Mouse (Mus musculus) yolk sac, embryonic 10.5 days (tissue): Measurements from ENCODE around the gene Myh14.
"Not testable (repeated sequence)": the region's sequence is repeated elsewhere in the genome, so short reads cannot be mapped to it uniquely, and the experiment has no call there.

Experiments
- DNase-seq: peaks from one replicate; pipeline ENCODE4 v3.0.0-alpha.2; 2017; ENCODE audit warnings: low spot score

Myh14 gene

GRCm38 (mm10) chr7:44670803-44671202, at the start of gene Myh14:
TSS of gene Myh14 (minus strand) at chr7:44670843.
- DNase-seq, result peak; percentile 90

- DNase-seq, result no peak
Measured at GRCm38 (mm10) chr7:44709881-44710280, 39.2 kb upstream of the Myh14 start.

DNA sequence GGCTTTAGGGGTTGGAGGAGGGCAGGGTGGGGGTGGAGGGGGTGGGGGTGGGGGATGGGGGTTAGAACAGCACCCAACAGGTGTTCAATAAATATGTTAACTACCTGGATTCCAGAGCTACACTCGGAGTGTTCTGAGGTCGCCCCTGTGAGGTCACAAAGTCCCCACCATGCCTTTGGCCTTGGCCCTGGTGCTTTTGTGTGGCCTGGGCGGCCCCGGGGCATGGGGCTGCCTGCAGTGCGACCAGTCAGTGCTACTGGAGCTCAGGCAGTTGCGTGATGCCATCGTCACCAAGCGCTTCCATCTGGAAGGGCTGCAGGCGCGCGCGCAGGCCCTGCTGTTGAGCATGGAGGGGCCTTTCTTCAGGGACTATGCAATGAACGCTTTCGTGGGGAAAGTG, 37.9 kb upstream of the Myh14 start, which contains the start of gene Izumo2:
Gene Izumo2, plus strand, starts transcription at position 169 of the 400 bp plus-strand sequence.
- DNase-seq, result no peak

GRCm38 (mm10) chr7:44708093-44708492, 37.5 kb upstream of the Myh14 start:
- DNase-seq, result not testable (repeated sequence)

DNA sequence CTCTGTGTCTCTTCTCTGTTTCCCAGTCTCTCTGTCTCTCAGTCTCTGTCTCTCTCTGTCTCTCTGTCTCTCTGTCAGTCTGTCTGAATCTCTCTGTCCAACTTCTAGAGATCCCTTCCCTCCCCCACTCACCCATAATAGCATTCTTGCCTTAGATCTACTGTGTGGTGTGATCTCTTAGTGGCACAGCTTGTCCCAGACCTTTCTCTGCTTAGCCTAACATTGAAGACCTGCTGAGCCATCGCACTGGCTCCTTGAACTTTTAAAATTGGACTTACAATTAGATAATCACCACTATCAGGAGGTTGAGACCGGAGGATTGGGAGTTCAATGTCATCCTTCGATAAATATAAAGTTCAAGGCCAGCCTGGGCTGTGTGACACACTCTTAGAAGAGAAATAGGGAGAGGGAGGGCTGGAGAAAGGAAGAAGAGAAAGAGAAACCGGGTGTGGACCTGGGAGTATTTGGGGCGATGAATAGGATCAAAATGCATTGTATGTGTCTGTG, 36.6 kb upstream of the Myh14 start:
- DNase-seq, result no peak

GRCm38 (mm10) chr7:44706322-44706721, 35.7 kb upstream of the Myh14 start:
- no peak for DNase-seq

- DNase-seq, result no peak
Measured at GRCm38 (mm10) chr7:44705086-44705485, 34.4 kb upstream of the Myh14 start.

DNA sequence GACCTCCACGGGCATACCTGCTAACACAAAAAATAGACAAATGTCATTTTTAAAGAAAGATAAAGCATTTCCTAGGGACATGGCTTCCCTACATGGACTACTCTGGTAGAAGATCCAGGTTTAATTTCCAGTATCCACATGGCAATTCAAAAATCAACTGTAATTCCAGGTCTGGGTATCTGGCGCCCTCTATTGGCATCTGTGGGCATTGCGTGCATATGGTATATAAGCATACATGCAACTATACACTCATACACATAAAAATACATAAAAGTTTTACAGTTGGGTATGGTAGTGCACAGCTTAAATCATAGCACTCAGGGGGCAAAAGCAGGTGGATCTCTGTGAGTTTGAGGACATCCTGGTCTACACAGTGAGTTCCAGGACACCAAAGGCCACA, 33.7 kb upstream of the Myh14 start:
- no peak for DNase-seq

GRCm38 (mm10) chr7:44702985-44703384, 32.3 kb upstream of the Myh14 start:
- DNase-seq, result no peak

GRCm38 (mm10) chr7:44701921-44702320, 31.3 kb upstream of the Myh14 start:
- DNase-seq, result peak; percentile 16

GRCm38 (mm10) chr7:44697980-44698379, 27.3 kb upstream of the Myh14 start:
- DNase-seq, result no peak

DNA sequence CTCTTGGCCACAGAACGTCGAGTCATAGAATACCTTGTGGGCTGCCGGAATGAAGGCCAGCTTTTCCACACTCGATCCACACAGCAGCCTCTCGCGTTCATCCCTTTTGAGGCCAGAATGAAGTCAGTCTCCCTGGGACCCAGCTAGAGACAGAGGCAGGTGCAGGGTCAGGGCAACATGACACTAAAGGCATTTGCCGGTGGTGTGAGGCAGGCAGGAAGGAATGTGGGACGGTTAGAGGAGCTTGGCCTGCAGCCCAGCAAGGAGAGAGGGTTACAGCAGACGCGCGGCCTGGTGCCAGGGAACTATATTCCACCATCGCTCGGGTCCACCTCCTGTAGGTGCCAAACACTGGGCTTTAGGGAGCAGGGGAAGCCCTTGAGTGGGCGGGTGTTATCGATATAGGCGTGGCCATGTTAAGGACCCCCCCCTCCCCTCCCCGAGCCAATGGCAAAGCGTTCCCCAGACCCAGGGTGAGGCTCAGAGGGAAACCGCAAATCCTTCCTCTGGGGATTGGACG, 26.6 kb upstream of the Myh14 start:
- no peak for DNase-seq

DNA sequence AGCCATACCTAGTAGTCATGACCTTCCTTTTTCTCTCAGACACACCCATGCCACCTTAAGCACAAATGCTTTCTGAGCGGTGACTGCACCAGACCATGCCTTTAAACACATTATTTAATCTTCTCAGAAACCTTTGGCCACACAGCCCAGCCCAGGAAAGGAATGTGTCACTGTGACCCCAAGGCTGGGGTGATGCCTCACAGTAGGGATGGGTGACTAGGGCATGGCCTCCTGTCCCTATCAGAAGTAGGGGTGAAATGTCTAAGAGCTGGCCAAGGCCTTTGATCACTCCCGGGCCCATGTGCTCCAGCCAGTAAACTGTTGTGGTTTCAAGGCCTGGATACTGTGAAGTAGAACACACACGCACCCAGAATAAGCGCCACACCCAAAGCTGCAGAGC, 24.6 kb upstream of the Myh14 start:
- DNase-seq, result peak; percentile 43

GRCm38 (mm10) chr7:44693427-44694175, 23.0 kb upstream of the Myh14 start:
- peak; percentile 83 for DNase-seq

DNA sequence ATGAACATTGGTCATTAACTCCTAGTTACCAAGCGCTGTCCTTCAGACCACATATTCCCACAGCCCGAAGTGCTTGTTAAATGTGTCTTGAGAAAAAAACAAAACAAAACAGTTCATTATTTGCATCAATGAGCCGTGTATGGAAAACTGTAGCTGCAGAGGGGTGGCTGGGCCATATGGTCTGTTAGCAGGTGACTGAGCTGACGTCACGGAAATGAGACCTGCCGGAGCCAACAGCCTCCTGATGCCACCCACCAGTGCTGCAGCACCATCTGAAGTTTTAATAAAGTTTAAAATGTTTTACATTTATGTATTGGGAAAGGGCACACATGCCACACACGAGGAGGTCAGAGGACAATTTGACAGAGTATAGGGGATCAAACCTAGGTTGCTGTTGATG, 18.7 kb upstream of the Myh14 start:
- DNase-seq, result no peak

DNA sequence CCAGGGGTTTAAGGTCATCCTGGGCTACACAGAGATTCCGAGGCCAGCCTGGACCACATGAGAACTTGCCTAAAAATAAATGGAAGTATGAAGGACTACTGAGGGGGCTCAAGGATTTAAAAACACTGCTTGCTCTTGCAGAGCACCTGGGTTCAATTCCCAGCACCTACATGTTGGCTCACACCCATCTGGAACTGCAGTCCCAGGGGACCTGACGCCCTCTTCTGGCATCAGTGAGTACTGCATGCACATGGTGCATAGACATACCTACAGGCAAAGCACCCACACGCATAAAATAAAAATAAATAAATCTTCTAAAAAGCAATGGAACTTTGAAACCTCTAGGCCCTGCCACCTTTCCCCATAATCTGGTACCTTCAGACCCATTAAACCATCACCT, 18.2 kb upstream of the Myh14 start:
- no peak for DNase-seq

DNA sequence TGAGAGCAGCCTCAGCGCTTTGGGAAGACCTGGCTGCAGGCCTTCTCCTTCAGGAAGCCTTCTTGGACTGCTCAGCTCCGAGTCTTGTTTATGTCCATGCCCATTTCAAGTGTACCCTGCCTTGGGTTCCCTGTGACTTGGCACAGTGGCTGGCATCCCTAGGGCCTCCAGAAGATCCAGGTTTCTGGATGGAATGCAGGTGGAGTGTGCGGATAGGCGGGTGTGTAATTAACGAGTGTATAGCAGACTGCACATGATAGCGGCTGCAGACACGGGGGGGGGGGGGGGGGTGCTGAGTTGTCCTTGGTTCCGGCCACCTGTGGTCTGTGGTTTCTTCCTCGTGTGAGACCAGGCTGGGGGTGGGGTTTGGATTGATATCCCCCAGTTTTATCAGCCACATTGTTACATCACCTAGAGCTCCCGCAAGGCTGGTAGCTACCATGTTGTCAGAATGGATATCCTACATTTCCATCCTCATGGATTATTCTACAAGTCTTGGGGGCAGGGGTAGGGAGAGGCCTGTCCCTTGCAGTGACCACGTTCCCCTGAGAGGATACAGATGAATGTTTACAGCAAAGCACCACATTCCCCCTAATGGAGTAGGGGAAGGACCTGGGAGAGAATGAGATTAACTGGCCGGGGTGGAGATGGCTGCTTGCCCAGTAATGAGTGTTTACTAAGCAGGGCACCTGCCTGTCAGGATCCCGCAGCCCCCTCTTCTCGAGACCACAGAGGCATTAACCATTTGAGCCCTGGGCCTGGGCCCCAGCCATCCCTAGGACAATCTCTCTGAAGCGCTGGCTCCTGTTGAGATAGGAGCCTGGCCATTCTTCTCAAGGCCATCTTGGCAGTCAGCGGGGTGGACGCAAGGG, 15.1 kb upstream of the Myh14 start:
- DNase-seq, result no peak

DNA sequence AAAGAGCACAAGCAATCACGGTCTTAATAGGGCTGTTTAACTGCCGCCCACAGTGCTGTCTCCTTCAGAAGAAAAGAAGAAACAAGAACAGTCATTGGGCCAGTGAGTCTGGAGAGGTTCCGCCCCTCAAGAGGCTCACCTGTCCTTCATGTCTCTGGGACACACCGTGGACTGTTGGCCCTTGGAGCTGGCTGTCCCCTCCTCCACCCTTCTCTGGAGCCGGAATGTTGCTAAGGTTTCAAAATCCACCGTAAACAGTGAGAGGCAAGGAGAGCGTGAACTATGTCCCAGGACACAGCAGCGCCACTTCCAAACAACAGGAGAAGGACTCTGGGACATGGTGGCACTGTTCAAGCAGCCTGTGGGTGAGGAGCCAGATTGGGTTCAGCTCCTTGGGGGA, 13.0 kb upstream of the Myh14 start:
- peak; percentile 91 for DNase-seq

GRCm38 (mm10) chr7:44676611-44677010, 6.0 kb upstream of the Myh14 start:
- DNase-seq, result no peak

DNA sequence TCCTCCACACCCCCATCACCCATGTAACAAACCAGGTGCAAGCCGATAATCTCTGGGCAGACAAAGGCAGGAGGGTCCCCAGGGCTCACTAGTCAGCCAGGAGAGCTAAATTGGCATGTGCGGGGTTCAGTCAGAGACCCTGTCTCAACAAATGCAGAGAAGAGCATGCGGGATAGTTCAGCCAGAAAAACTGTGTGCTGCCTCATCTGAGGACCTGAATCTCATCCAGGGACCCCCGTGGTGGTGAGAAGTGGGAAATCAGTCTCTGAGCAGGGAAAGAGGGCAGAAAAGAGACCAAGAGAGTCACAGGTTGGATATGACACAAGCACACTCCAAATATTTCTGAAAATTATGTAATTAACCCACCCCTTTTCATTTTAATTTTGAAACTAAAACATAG, 5.5 kb upstream of the Myh14 start:
- no peak for DNase-seq

GRCm38 (mm10) chr7:44675171-44675570, 4.5 kb upstream of the Myh14 start:
- DNase-seq, result no peak

DNA sequence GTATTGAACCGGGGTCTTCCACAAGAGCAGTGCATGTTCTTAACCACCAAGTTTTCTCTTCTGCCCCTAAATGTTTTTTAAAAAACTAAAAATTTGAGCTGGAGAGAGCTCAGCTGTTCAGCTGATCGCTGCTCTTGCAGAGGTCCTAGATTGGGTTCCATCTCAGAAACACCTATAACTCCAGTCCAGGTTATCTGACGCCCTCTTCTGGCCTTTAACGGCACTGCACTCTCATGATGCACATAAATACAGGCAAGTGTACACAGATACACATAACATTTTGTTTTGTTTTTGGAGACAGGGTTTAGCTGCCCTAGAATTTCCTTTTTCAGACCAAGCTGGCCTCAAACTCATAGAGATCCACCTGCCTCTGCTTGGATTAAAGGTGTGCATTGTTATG, 3.9 kb upstream of the Myh14 start:
- no peak for DNase-seq

GRCm38 (mm10) chr7:44672193-44672592, 1.6 kb upstream of the Myh14 start:
- DNase-seq, result peak; percentile 50
